Mouse (Mus musculus) CH12.LX (cell line): ENCODE data around the gene Skap1. TPM values are rescaled to one million over a fixed set of nuclear protein-coding genes. Genes with fewer than 3 reads are reported as not detected.

Experiments
- DNase-seq: peaks from one replicate; pipeline ENCODE4 v3.0.0-alpha.2; 2013; ENCODE audit errors: extremely low read depth
- H3K27ac ChIP-seq: 2 replicates; pipeline ENCODE4 v1.5.1; 2012; ENCODE audit warnings: low read depth, mild to moderate bottlenecking, control low read depth, moderate library complexity; ENCODE audit not compliant: insufficient read depth
- H3K27me3 ChIP-seq: replicated peaks from 2 replicates; pipeline ENCODE3; 2012; ENCODE audit warnings: inconsistent platforms
- H3K36me3 ChIP-seq, 2 experiments: replicated peaks in 1 of 2; 2 replicates each; pipeline versions ENCODE3 to v1.6.1; 2012; ENCODE audit warnings: inconsistent platforms in 1 of 2, low read length in 1 of 2, mild to moderate bottlenecking in 1 of 2, mixed read lengths in 1 of 2, moderate library complexity in 1 of 2; ENCODE audit not compliant: control insufficient read depth in 1 of 2, insufficient read depth in 1 of 2
- H3K4me1 ChIP-seq, 2 experiments: 2 replicates each; pipeline ENCODE4 v1.6.1; 2012; ENCODE audit warnings: inconsistent platforms in 1 of 2, moderate library complexity in 1 of 2; ENCODE audit not compliant: insufficient read depth in 2 of 2, control insufficient read depth in 1 of 2
- H3K4me2 ChIP-seq: 2 replicates; pipeline ENCODE4 v1.6.1; 2012; ENCODE audit warnings: low read depth, mild to moderate bottlenecking, control low read depth; ENCODE audit not compliant: poor library complexity, insufficient read depth, severe bottlenecking
- H3K4me3 ChIP-seq, 3 experiments: fragments of 150-350 bp in 1 of 3; sonication (generic) in 1 of 3; replicated peaks in 1 of 3; 2 replicates each; pipeline versions ENCODE3 to v1.5.1; 2011 to 2012; ENCODE audit warnings: low read depth in 2 of 3, low read length in 2 of 3, mild to moderate bottlenecking in 2 of 3, moderate library complexity in 2 of 3, control low read depth in 1 of 3, improper control_type of control experiment in 1 of 3, inconsistent platforms in 1 of 3, mixed read lengths in 1 of 3; ENCODE audit not compliant: poor library complexity in 1 of 3
- H3K79me2 ChIP-seq: replicated peaks from 2 replicates; pipeline ENCODE4 v1.6.1; 2012; ENCODE audit warnings: mild to moderate bottlenecking, moderate library complexity; ENCODE audit not compliant: control insufficient read depth, poor library complexity, insufficient read depth, severe bottlenecking; ENCODE audit errors: extremely low read depth
- H3K9ac ChIP-seq: 2 replicates; pipeline ENCODE4 v1.6.1; 2012; ENCODE audit warnings: low read depth, mild to moderate bottlenecking, control low read depth, moderate library complexity; ENCODE audit not compliant: insufficient read depth
- H3K9me3 ChIP-seq: replicated peaks from 2 replicates; pipeline ENCODE3; 2012; ENCODE audit warnings: low read length, inconsistent platforms, mixed read lengths
- BHLHE40 ChIP-seq: IDR thresholded peaks from 2 replicates; pipeline ENCODE4 v1.6.1; 2011; ENCODE audit warnings: mild to moderate bottlenecking, low read depth, low read length, improper control_type of control experiment
- CHD2 ChIP-seq: IDR thresholded peaks from 2 replicates; pipeline ENCODE4 v1.6.1; 2011; ENCODE audit warnings: low read length, improper control_type of control experiment
- CTCF ChIP-seq, 2 experiments: IDR thresholded peaks in 1 of 2; conservative IDR thresholded peaks in 1 of 2; 2 replicates each; pipeline ENCODE4 v1.5.1; 2011 to 2012; ENCODE audit warnings: low read depth in 2 of 2, low read length in 2 of 2, improper control_type of control experiment in 1 of 2, inconsistent platforms in 1 of 2, mild to moderate bottlenecking in 1 of 2, moderate library complexity in 1 of 2
- E2F4 ChIP-seq: IDR thresholded peaks from 2 replicates; pipeline ENCODE4 v1.6.1; 2011; ENCODE audit warnings: low read depth, low read length, improper control_type of control experiment; ENCODE audit not compliant: insufficient replicate concordance
- EP300 ChIP-seq: IDR thresholded peaks from 2 replicates; pipeline ENCODE4 v1.6.1; 2011; ENCODE audit warnings: low read length, improper control_type of control experiment
- ETS1 ChIP-seq: conservative IDR thresholded peaks from 2 replicates; pipeline ENCODE4 v1.6.1; 2012; ENCODE audit warnings: low read depth, mild to moderate bottlenecking, inconsistent platforms, low read length, improper control_type of control experiment, moderate library complexity
- GABPA ChIP-seq: IDR thresholded peaks from 2 replicates; pipeline ENCODE4 v1.6.1; 2012; ENCODE audit warnings: low read depth, low read length, improper control_type of control experiment, inconsistent platforms; ENCODE audit not compliant: insufficient replicate concordance
- HCFC1 ChIP-seq: IDR thresholded peaks from 2 replicates; pipeline ENCODE4 v1.6.1; 2012; ENCODE audit warnings: low read depth, mild to moderate bottlenecking, inconsistent platforms, low read length, improper control_type of control experiment
- IRF4 ChIP-seq: IDR thresholded peaks from 2 replicates; pipeline ENCODE4 v1.6.1; 2014; ENCODE audit warnings: low read depth, mild to moderate bottlenecking, inconsistent platforms, low read length, improper control_type of control experiment
- JUND ChIP-seq: conservative IDR thresholded peaks from 2 replicates; pipeline ENCODE4 v1.6.1; 2011; ENCODE audit warnings: low read depth, low read length, improper control_type of control experiment
- KAT2A ChIP-seq: IDR thresholded peaks from 2 replicates; pipeline ENCODE4 v1.6.1; 2012; ENCODE audit warnings: low read length, improper control_type of control experiment, inconsistent platforms; ENCODE audit not compliant: insufficient replicate concordance
- MAFK ChIP-seq: IDR thresholded peaks from 2 replicates; pipeline ENCODE4 v1.6.1; 2011; ENCODE audit warnings: low read length, improper control_type of control experiment; ENCODE audit not compliant: insufficient replicate concordance
- MAZ ChIP-seq: IDR thresholded peaks from 2 replicates; pipeline ENCODE4 v1.6.1; 2012; ENCODE audit warnings: low read depth, mild to moderate bottlenecking, inconsistent platforms, low read length, improper control_type of control experiment, moderate library complexity
- MXI1 ChIP-seq: IDR thresholded peaks from 2 replicates; pipeline ENCODE4 v1.6.1; 2011; ENCODE audit warnings: mild to moderate bottlenecking, low read depth, low read length, improper control_type of control experiment
- MYC ChIP-seq: IDR thresholded peaks from 2 replicates; pipeline ENCODE4 v1.6.1; 2011; ENCODE audit warnings: low read depth, mild to moderate bottlenecking, improper control_type of control experiment, low read length
- NRF1 ChIP-seq: IDR thresholded peaks from 2 replicates; pipeline ENCODE4 v1.6.1; 2014; ENCODE audit warnings: low read depth, mild to moderate bottlenecking, inconsistent platforms, low read length, improper control_type of control experiment, moderate library complexity
- PAX5 ChIP-seq: IDR thresholded peaks from 2 replicates; pipeline ENCODE4 v1.6.1; 2012; ENCODE audit warnings: low read length, inconsistent platforms, mixed read lengths
- POLR2A ChIP-seq: IDR thresholded peaks from 2 replicates; pipeline ENCODE4 v1.6.1; 2011; ENCODE audit warnings: low read depth, mild to moderate bottlenecking, improper control_type of control experiment, low read length
- POLR2AphosphoS2 ChIP-seq: IDR thresholded peaks from 2 replicates; pipeline ENCODE4 v1.6.1; 2011; ENCODE audit warnings: low read depth, low read length, improper control_type of control experiment
- RAD21 ChIP-seq: IDR thresholded peaks from 2 replicates; pipeline ENCODE4 v1.6.1; 2011; ENCODE audit warnings: low read depth, mild to moderate bottlenecking, low read length, improper control_type of control experiment, moderate library complexity
- RCOR1 ChIP-seq: conservative IDR thresholded peaks from 2 replicates; pipeline ENCODE4 v1.6.1; 2012; ENCODE audit warnings: low read depth, mild to moderate bottlenecking, inconsistent platforms, low read length, improper control_type of control experiment
- SIN3A ChIP-seq: IDR thresholded peaks from 2 replicates; pipeline ENCODE4 v1.6.1; 2012; ENCODE audit warnings: low read length, improper control_type of control experiment, inconsistent platforms
- SMC3 ChIP-seq: IDR thresholded peaks from 2 replicates; pipeline ENCODE4 v1.6.1; 2011; ENCODE audit warnings: low read depth, low read length, improper control_type of control experiment
- TBP ChIP-seq: conservative IDR thresholded peaks from 2 replicates; pipeline ENCODE4 v1.6.1; 2011; ENCODE audit warnings: low read depth, low read length, improper control_type of control experiment
- TCF12 ChIP-seq: IDR thresholded peaks from 2 replicates; pipeline ENCODE4 v1.6.1; 2014; ENCODE audit warnings: low read depth, mild to moderate bottlenecking, inconsistent platforms, low read length, improper control_type of control experiment
- USF1 ChIP-seq: IDR thresholded peaks from 2 replicates; pipeline ENCODE4 v1.6.1; 2014; ENCODE audit warnings: low read depth, mild to moderate bottlenecking, inconsistent platforms, low read length, improper control_type of control experiment
- ZC3H11A ChIP-seq: IDR thresholded peaks from 2 replicates; pipeline ENCODE4 v1.6.1; 2012; ENCODE audit warnings: low read depth, mild to moderate bottlenecking, inconsistent platforms, low read length, improper control_type of control experiment
- ZMIZ1 ChIP-seq: IDR thresholded peaks from 2 replicates; pipeline ENCODE4 v1.6.1; 2012; ENCODE audit warnings: low read depth, mild to moderate bottlenecking, inconsistent platforms, low read length, improper control_type of control experiment
- ZNF384 ChIP-seq: IDR thresholded peaks from 2 replicates; pipeline ENCODE4 v1.6.1; 2012; ENCODE audit warnings: low read depth, low read length, improper control_type of control experiment, inconsistent platforms
- dilution Hi-C: fragments of 300-500 bp; cut with MboI; formaldehyde crosslinking; loops from 2 replicates; pipeline ENCODE4 v1.14.3; 2020; ENCODE audit warnings: low sequenced_read_pairs; ENCODE audit not compliant: extremely low pct_unique_long_range_greater_than_20kb, extremely low pct_ligation_motif_present
- in situ Hi-C: fragments of 300-500 bp; cut with MboI; formaldehyde crosslinking; loops from 3 replicates; pipeline ENCODE4 v1.14.3; 2019; ENCODE audit warnings: low sequenced_read_pairs, low pct_ligation_motif_present, low pct_unique_long_range_greater_than_20kb, mixed read lengths
- polyA plus RNA-seq: library from polyadenylated mRNA; unstranded; fragments of >175 nt; gene quantifications from 2 replicates; pipeline ENCODE4 v1.2.1, GENCODE M21; 2012; ENCODE audit warnings: low read depth; ENCODE audit not compliant: insufficient read length
- total RNA-seq, 2 experiments: library from RNA; depleted of rRNA; stranded (reverse); fragments of 300-350 nt in 1 of 2; fragments of >200 nt in 1 of 2; gene quantifications; 2 replicates each; pipeline ENCODE4 v1.2.3; 2012 to 2014

The Skap1 gene
- total and polyA plus RNA-seq, 3 experiments: not detected

- no peak for DNase-seq
- no peaks in the 10 kb centered on the region for H3K9me3 ChIP-seq
- H3K36me3 ChIP-seq: no peaks in the 10 kb centered on the region
- no peak overlapping the region for H3K27ac ChIP-seq
- H3K9ac ChIP-seq: no peak overlapping the region
- dilution Hi-C loops (no loop called here), in situ Hi-C loops (no loop called here)
- H3K4me1 ChIP-seq: peaks cover 0 to 2% of the 10 kb centered on the region in 2 experiments; a peak in 1 of 4 replicates
- H3K79me2 ChIP-seq: no peaks in the 10 kb centered on the region
- no peak overlapping the region for H3K4me2 ChIP-seq
- peaks cover 36% of the 10 kb centered on the region for H3K27me3 ChIP-seq
- TF ChIP-seq ETS1 (no peak), SIN3A (no peak), TCF12 (no peak), MXI1 (no peak), POLR2AphosphoS2 (no peak), TBP (no peak), BHLHE40 (no peak), EP300 (no peak), IRF4 (no peak), POLR2A (no peak), NRF1 (no peak), ZC3H11A (no peak), HCFC1 (no peak), GABPA (no peak), JUND (no peak), E2F4 (no peak), SMC3 (no peak)
- no peak overlapping the region for H3K4me3 ChIP-seq
These were observed 276.4 kb downstream of the Skap1 start for GRCm38 (mm10) chr11:96740796-96741195.

- H3K9me3 ChIP-seq: no peaks in the 10 kb centered on the region
- H3K27ac ChIP-seq: no peak overlapping the region
- H3K4me3 ChIP-seq: no peak overlapping the region
- H3K79me2 ChIP-seq: no peaks in the 10 kb centered on the region
- H3K9ac ChIP-seq: no peak overlapping the region
- no peak for DNase-seq
- dilution Hi-C loops: no loop called here
- TF ChIP-seq E2F4: no peak
- TF ChIP-seq CHD2: no peak
- no peak for TF ChIP-seq EP300
- no peak for TF ChIP-seq KAT2A
- TF ChIP-seq POLR2AphosphoS2: no peak
- TF ChIP-seq ZNF384: no peak
- TF ChIP-seq CTCF (conservative IDR thresholded peaks at IDR 0.05 in 1 of 2, IDR thresholded peaks at IDR 0.05 in 1 of 2; ENCODE audit: low read depth in 2 of 2, low read length in 2 of 2): no peak
- no peak for TF ChIP-seq RCOR1
- no peak for TF ChIP-seq MAZ
- no peak for TF ChIP-seq ZMIZ1
- no peak for TF ChIP-seq RAD21
- TF ChIP-seq BHLHE40: no peak
- no peak for TF ChIP-seq SIN3A
- no peak for TF ChIP-seq MAFK
- TF ChIP-seq ZC3H11A: no peak
- TF ChIP-seq PAX5: no peak
- no peak for TF ChIP-seq MYC
- no peak for TF ChIP-seq USF1
- TF ChIP-seq GABPA: no peak
- peaks cover 0 to 2% of the 10 kb centered on the region in 2 experiments; a peak in 1 of 4 replicates for H3K4me1 ChIP-seq
- H3K27me3 ChIP-seq: peaks cover 39% of the 10 kb centered on the region
- peak overlapping the region; percentile 39; the same call in 1 of the 2 replicates for H3K4me2 ChIP-seq
- in situ Hi-C loops: no loop called here
- H3K36me3 ChIP-seq: no peaks in the 10 kb centered on the region
These were observed 277.6 kb downstream of the Skap1 start for GRCm38 (mm10) chr11:96741995-96742394.
